Mouse (Mus musculus): ENCODE results near the gene Rab3d. TPM values are rescaled to one million over a fixed set of nuclear protein-coding genes. Genes with fewer than 3 reads are reported as not detected.
"Not testable (repeated sequence)": the region's sequence is repeated elsewhere in the genome, so short reads cannot be mapped to it uniquely, and the experiment has no call there.

Rab3d gene
- polyA plus RNA-seq, 1 experiment from 2014 or later: 9.3 TPM

GRCm38 (mm10) chr9:21862181-21862580 lies 55.8 kb downstream of the Rab3d start:
- ATAC-seq: no peak
- TF ChIP-seq CTCF (IDR thresholded peaks at IDR 0.05; ENCODE audit: low read depth) (no peak), EP300 (IDR thresholded peaks at IDR 0.05; ENCODE audit: low read depth) (no peak)
- H3K27ac ChIP-seq (ENCODE audit: low read depth): no peak overlapping the region
- no peaks in the 10 kb centered on the region for H3K4me1 ChIP-seq (ENCODE audit: insufficient read depth)
- H3K36me3 ChIP-seq (replicated peaks; ENCODE audit: insufficient read depth, low read length): no peaks in the 10 kb centered on the region
- no peak overlapping the region for H3K4me2 ChIP-seq (ENCODE audit: low read depth, low read length)
- no peak for DNase-seq
- peaks cover 4% of the 10 kb centered on the region; the same call in 1 of the 2 replicates for H3K9me3 ChIP-seq (ENCODE audit: low read length)
- no peak overlapping the region for H3K4me3 ChIP-seq (ENCODE audit: low read depth, low read length)
- H3K27me3 ChIP-seq (ENCODE audit: insufficient read depth, low read length): no peaks in the 10 kb centered on the region
- H3K9ac ChIP-seq (replicated peaks): no peak overlapping the region
- 85% methylated on average over 1 of the region's 1 CpGs for WGBS (ENCODE audit: insufficient replicate concordance)

- H3K4me3 ChIP-seq (ENCODE audit: low read depth, low read length); H3K27me3 ChIP-seq (ENCODE audit: insufficient read depth, low read length); H3K9me3 ChIP-seq (ENCODE audit: low read length); H3K4me1 ChIP-seq (ENCODE audit: insufficient read depth); H3K4me2 ChIP-seq (ENCODE audit: low read depth, low read length); DNase-seq; H3K36me3 ChIP-seq (replicated peaks; ENCODE audit: insufficient read depth, low read length); H3K9ac ChIP-seq (replicated peaks); H3K27ac ChIP-seq (ENCODE audit: low read depth); ATAC-seq: not testable (repeated sequence)
- WGBS (ENCODE audit: insufficient replicate concordance): 88% methylated on average over 6 of the region's 6 CpGs
These were observed 57.6 kb downstream of the Rab3d start for GRCm38 (mm10) chr9:21860349-21860748.

GRCm38 (mm10) chr9:21859606-21860005 lies 58.4 kb downstream of the Rab3d start:
- no peak overlapping the region for H3K9ac ChIP-seq (replicated peaks)
- H3K27ac ChIP-seq (ENCODE audit: low read depth): 0 out of 2 replicates have a peak overlapping the region, but pooled peaks have one; percentile 11
- peaks cover 4% of the 10 kb centered on the region; the same call in 1 of the 2 replicates for H3K9me3 ChIP-seq (ENCODE audit: low read length)
- no peaks in the 10 kb centered on the region for H3K4me1 ChIP-seq (ENCODE audit: insufficient read depth)
- DNase-seq (no peak), ATAC-seq (0 out of 2 replicates have a peak, but pooled peaks have one; percentile 15)
- 66% methylated on average over 3 of the region's 3 CpGs for WGBS (ENCODE audit: insufficient replicate concordance)
- H3K36me3 ChIP-seq (replicated peaks; ENCODE audit: insufficient read depth, low read length): no peaks in the 10 kb centered on the region
- no peak overlapping the region for H3K4me2 ChIP-seq (ENCODE audit: low read depth, low read length)
- H3K27me3 ChIP-seq (ENCODE audit: insufficient read depth, low read length): no peaks in the 10 kb centered on the region
- TF ChIP-seq CTCF (IDR thresholded peaks at IDR 0.05; ENCODE audit: low read depth) (no peak), EP300 (IDR thresholded peaks at IDR 0.05; ENCODE audit: low read depth) (no peak)
- no peak overlapping the region for H3K4me3 ChIP-seq (ENCODE audit: low read depth, low read length)

- peak; percentile 54 for ATAC-seq
- WGBS (ENCODE audit: insufficient replicate concordance): 48% methylated on average over 6 of the region's 6 CpGs
These were observed 59.9 kb downstream of the Rab3d start for GRCm38 (mm10) chr9:21858084-21858483.

GRCm38 (mm10) chr9:21857501-21857900 lies 60.5 kb downstream of the Rab3d start:
- no peak for DNase-seq
- peaks cover 3% of the 10 kb centered on the region; the same call in 1 of the 2 replicates for H3K4me1 ChIP-seq (ENCODE audit: insufficient read depth)
- no peak overlapping the region for H3K9ac ChIP-seq (replicated peaks)
- ATAC-seq: no peak
- H3K9me3 ChIP-seq (ENCODE audit: low read length): peaks cover 4% of the 10 kb centered on the region; the same call in 1 of the 2 replicates
- H3K4me2 ChIP-seq (ENCODE audit: low read depth, low read length): no peak overlapping the region
- H3K27me3 ChIP-seq (ENCODE audit: insufficient read depth, low read length): no peaks in the 10 kb centered on the region
- WGBS (ENCODE audit: insufficient replicate concordance): 63% methylated on average over 2 of the region's 2 CpGs
- H3K4me3 ChIP-seq (ENCODE audit: low read depth, low read length): no peak overlapping the region
- TF ChIP-seq CTCF (IDR thresholded peaks at IDR 0.05; ENCODE audit: low read depth): no peak
- no peak for TF ChIP-seq EP300 (IDR thresholded peaks at IDR 0.05; ENCODE audit: low read depth)
- H3K36me3 ChIP-seq (replicated peaks; ENCODE audit: insufficient read depth, low read length): no peaks in the 10 kb centered on the region
- no peak overlapping the region for H3K27ac ChIP-seq (ENCODE audit: low read depth)

More at GRCm38 (mm10) chr9:21858084-21858483, 59.9 kb downstream of the Rab3d start:
- no peak for DNase-seq
- Histone ChIP-seq H3K27me3 (ENCODE audit: insufficient read depth, low read length) (no peaks in the 10 kb centered on the region), H3K9me3 (ENCODE audit: low read length) (peaks cover 4% of the 10 kb centered on the region; the same call in 1 of the 2 replicates), H3K4me3 (ENCODE audit: low read depth, low read length) (no peak overlapping the region), H3K9ac (replicated peaks) (no peak overlapping the region), H3K4me2 (ENCODE audit: low read depth, low read length) (no peak overlapping the region), H3K36me3 (replicated peaks; ENCODE audit: insufficient read depth, low read length) (no peaks in the 10 kb centered on the region), H3K4me1 (ENCODE audit: insufficient read depth) (no peaks in the 10 kb centered on the region), H3K27ac (ENCODE audit: low read depth) (0 out of 2 replicates have a peak overlapping the region, but pooled peaks have one; percentile 12)
- no peak for TF ChIP-seq CTCF (IDR thresholded peaks at IDR 0.05; ENCODE audit: low read depth)
- TF ChIP-seq EP300 (IDR thresholded peaks at IDR 0.05; ENCODE audit: low read depth): peak; percentile 63

Other genes starting within 250 kb of the Rab3d start
- gene Ldlr, start 194.7 kb downstream of the Rab3d start, polyA plus RNA-seq (2015; fragmentation: Nextera tagmentation; extraction: Ambion mirVana): 13.2 and 13.3 TPM in 2 replicates
- gene Spc24, start 157.9 kb downstream of the Rab3d start, polyA plus RNA-seq (2015; fragmentation: Nextera tagmentation; extraction: Ambion mirVana): 38.4 and 41.4 TPM in 2 replicates
- gene Kank2, start 119.4 kb downstream of the Rab3d start, polyA plus RNA-seq (2015; fragmentation: Nextera tagmentation; extraction: Ambion mirVana): 2.8 and 3.7 TPM in 2 replicates
- 74.6 and 75.7 TPM in 2 replicates for gene Angptl8, start 82.7 kb downstream of the Rab3d start, polyA plus RNA-seq (2015; fragmentation: Nextera tagmentation; extraction: Ambion mirVana)
- 3.6 and 4.1 TPM in 2 replicates for gene Dock6, start 65.6 kb downstream of the Rab3d start, polyA plus RNA-seq (2015; fragmentation: Nextera tagmentation; extraction: Ambion mirVana)
- gene Ccdc159, start 9.3 kb upstream of the Rab3d start, polyA plus RNA-seq (2015; fragmentation: Nextera tagmentation; extraction: Ambion mirVana): 0.81 and 1.1 TPM in 2 replicates
- gene Tmem205, start 9.4 kb upstream of the Rab3d start, polyA plus RNA-seq (2015; fragmentation: Nextera tagmentation; extraction: Ambion mirVana): 222 and 246 TPM in 2 replicates
- gene Plppr2, start 18.8 kb upstream of the Rab3d start, polyA plus RNA-seq (2015; fragmentation: Nextera tagmentation; extraction: Ambion mirVana): 0.70 and 1.0 TPM in 2 replicates
- 2.3 and 2.6 TPM in 2 replicates for gene Swsap1, start 37.6 kb upstream of the Rab3d start, polyA plus RNA-seq (2015; fragmentation: Nextera tagmentation; extraction: Ambion mirVana)
- 40.6 and 41.6 TPM in 2 replicates for gene Epor, start 45.3 kb upstream of the Rab3d start, polyA plus RNA-seq (2015; fragmentation: Nextera tagmentation; extraction: Ambion mirVana)
- 0.14 and 0.32 TPM in 2 replicates for gene Rgl3, start 71.3 kb upstream of the Rab3d start, polyA plus RNA-seq (2015; fragmentation: Nextera tagmentation; extraction: Ambion mirVana)
- gene Ccdc151, start 84.4 kb upstream of the Rab3d start, polyA plus RNA-seq (2015; fragmentation: Nextera tagmentation; extraction: Ambion mirVana): not detected in 2 replicates
- gene Prkcsh, start 84.6 kb upstream of the Rab3d start, polyA plus RNA-seq (2015; fragmentation: Nextera tagmentation; extraction: Ambion mirVana): 47.0 and 47.6 TPM in 2 replicates
- not detected in 2 replicates for gene Elavl3, start 133.8 kb upstream of the Rab3d start, polyA plus RNA-seq (2015; fragmentation: Nextera tagmentation; extraction: Ambion mirVana)
- gene Gm49318, start 153.1 kb upstream of the Rab3d start, polyA plus RNA-seq (2015; fragmentation: Nextera tagmentation; extraction: Ambion mirVana): not detected in 2 replicates
- gene Zfp653, start 153.2 kb upstream of the Rab3d start, polyA plus RNA-seq (2015; fragmentation: Nextera tagmentation; extraction: Ambion mirVana): 2.6 and 3.1 TPM in 2 replicates
- 18.1 and 18.2 TPM in 2 replicates for gene Ecsit, start 167.2 kb upstream of the Rab3d start, polyA plus RNA-seq (2015; fragmentation: Nextera tagmentation; extraction: Ambion mirVana)
- gene Cnn1, start 181.0 kb upstream of the Rab3d start, polyA plus RNA-seq (2015; fragmentation: Nextera tagmentation; extraction: Ambion mirVana): 0.33 and 0.68 TPM in 2 replicates
- gene Elof1, start 199.0 kb upstream of the Rab3d start, polyA plus RNA-seq (2015; fragmentation: Nextera tagmentation; extraction: Ambion mirVana): 72.7 and 75.6 TPM in 2 replicates
- 102 and 108 TPM in 2 replicates for gene Acp5, start 217.5 kb upstream of the Rab3d start, polyA plus RNA-seq (2015; fragmentation: Nextera tagmentation; extraction: Ambion mirVana)
- 34.9 and 36.6 TPM in 2 replicates for gene Pigyl, start 238.7 kb upstream of the Rab3d start, polyA plus RNA-seq (2015; fragmentation: Nextera tagmentation; extraction: Ambion mirVana)